Mouse (Mus musculus) common myeloid progenitor, adult 5-6 weeks (primary cell): Measurements from ENCODE around the gene Arsb. TPM values are rescaled to one million over a fixed set of nuclear protein-coding genes. Genes with fewer than 3 reads are reported as not detected.
A peak's percentile ranks its signal among the peaks of the same experiment; 100 is the strongest.

ENCODE experiments used
- ATAC-seq: replicated peaks from 2 replicates; pipeline ENCODE4 v1.8.0; 2016; ENCODE audit warnings: low read depth, mild to moderate bottlenecking, moderate TSS enrichment, inconsistent platforms; ENCODE audit not compliant: poor library complexity, severe bottlenecking
- total RNA-seq: library from RNA; stranded (forward); fragments of 200-1000, 187-1606 nt; gene quantifications from 2 replicates; pipeline ENCODE4 v1.2.3, GENCODE M21; 2017

The Arsb gene
- total RNA-seq, 1 experiment from 2014 or later = 10.2 TPM

DNA sequence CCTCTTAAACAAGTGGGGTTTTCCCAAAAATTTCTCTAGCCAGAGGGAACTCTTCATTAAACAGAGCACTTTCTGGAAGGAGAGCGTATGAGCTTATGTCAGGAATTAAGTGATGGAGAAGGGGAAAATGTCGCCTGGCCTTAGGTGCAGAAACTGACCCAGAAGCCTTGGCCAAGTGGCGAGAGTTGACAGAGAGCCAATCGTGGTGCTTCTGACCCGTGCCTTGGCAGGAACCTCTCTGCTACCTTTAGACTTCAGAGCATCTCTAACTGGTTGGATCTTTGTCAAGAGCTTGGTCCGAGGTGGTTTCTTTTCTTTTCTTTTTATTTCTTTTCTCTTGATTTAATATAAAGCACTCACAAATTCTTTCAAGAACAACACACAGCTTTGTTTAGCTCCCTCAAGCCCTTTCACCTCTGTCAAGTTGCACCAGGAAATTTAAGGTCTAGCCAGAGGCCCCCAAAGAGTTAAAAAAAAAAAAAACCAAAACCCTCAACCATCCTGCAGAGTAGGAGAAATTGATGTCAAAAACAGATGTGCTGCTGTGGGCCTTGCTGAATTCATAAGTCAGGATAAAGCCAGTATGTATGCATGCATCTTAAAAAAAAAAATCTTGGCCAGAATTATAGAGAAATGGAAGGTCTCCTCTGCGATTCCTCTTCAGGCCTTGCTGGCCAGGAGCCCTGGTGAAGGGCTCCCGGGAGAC lies 67.2 kb downstream of the Arsb start:
- no peak for ATAC-seq

DNA sequence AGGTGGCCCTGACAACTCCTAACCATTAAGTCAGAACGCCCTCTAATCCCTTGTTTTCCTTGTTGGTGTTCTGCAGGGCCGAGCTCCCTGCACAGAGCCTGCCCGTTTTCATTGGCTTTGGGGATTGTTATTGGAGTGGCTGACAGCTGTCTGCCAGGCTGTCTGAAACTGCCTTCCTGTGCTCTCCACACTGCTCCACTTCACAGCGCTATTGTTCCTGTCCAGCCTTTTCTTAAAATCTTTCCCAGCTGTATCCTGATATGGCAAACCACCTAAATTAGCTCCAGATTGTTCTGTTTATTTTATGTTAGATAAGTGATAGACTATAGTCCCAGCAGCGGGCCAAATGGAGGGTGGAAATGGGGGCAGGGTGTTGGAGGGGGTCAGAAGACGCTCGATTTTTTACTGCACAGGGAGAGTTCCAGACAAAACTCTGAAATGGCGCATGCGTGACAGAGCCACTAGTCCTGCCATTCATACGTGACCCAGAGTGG lies 67.8 kb downstream of the Arsb start:
- no peak for ATAC-seq

DNA sequence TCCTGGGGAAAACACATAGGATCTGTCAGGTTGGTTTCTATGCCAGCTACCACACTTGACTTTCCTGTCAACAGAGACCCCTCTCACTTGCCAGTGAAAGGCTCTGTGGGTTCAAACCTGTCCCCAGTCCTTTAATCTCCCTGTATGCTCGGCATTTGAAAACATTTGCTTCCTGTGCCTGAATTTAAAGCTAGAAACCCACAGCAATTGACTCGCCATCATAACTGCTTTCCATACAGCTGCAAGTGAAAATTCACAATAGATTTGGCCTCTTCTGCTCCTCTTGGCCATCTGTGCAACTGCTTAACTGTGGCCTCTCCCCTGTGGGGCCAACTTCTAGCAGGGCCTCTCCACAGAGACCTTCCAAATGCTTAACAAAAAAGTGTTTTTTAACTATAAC lies 68.3 kb downstream of the Arsb start:
- no peak for ATAC-seq

DNA sequence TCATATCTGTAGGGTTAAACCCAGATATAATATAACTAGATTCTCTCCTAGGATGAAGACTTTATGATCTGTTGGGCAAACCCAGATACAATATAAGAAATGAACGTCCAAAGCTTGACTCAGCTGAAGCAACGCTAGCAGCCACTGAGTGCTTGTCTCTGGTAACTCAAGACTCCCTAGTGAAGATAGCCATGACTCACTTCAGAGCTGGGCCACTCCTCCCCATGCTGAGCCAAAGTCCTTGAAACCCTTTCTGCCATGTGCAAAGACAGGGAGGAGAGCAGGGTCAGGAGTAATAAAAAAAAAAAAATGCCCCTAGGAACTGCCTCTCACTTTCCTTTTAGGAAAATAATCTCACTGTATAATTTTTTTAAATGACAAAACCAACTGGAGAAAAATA lies 68.7 kb downstream of the Arsb start:
- no peak for ATAC-seq

DNA sequence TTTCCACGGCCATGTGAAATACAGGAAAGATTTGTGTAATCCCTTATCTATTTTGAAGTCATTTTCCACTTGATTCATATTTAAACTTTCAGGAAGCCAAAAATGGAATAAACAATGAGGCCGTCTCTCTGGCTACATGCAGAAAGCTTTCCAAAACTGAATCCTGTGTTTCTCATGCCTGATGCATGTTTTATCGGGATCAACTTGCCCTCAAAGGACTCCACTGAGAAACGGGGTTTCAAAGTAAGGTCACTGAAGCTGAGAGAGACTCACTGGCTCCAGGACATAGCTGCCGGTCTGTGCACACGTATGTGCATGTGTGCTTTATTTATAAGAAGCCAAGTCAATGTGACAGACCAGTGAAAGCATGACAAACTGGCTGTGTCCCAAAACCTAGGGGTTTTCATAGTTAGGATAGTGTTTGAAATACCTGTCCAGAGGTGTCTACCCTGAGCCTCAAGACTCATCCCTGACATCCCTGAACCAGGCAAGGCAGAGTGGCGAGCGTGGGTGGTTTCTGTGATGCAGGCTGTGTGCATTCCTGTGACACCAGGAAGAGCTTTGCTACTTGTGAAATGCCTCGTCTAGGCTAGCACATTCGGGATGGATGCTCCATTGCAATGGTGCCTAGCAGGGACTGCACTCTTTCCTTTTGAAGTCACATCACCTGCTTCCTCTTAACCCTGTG lies 75.5 kb downstream of the Arsb start:
- no peak for ATAC-seq

DNA sequence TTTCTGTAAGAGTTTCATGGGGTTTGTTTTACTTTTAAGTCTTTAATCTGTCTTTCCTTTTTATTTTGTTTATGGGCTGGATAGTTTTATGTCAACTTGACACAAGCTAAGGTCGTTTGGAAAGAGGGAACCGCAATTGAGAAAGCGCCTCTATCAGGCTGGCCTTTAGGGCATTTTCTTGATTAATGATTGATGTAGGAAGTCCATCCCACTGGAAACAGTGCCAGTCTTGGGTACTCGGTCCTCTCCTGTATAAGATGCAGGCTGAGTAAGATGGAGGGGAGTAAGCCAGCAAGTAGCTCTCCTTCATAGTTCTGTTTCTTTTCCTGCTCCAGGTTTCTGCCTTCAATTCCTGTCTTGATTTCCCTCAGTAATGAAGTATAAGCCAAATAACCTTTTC lies 76.2 kb downstream of the Arsb start:
- ATAC-seq = no peak

DNA sequence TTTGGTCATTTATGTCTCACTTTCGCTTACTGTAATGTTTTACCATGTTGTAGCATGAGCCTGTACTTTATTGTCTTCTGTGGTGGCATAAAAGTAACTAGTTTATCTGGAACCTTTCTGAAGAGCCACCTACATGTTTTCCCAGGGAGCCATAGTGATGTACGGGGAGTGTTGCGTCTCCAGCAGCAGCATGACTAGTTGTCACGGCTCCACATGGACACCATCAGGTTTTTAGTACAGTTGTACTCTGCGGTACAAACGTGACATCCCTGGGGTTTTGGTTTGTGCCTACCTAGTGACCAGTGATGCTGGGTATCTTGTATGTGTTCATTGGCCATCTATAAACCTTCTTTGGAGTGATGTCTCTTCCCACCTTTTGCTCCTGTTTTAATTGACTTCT lies 77.2 kb downstream of the Arsb start:
- no peak for ATAC-seq

DNA sequence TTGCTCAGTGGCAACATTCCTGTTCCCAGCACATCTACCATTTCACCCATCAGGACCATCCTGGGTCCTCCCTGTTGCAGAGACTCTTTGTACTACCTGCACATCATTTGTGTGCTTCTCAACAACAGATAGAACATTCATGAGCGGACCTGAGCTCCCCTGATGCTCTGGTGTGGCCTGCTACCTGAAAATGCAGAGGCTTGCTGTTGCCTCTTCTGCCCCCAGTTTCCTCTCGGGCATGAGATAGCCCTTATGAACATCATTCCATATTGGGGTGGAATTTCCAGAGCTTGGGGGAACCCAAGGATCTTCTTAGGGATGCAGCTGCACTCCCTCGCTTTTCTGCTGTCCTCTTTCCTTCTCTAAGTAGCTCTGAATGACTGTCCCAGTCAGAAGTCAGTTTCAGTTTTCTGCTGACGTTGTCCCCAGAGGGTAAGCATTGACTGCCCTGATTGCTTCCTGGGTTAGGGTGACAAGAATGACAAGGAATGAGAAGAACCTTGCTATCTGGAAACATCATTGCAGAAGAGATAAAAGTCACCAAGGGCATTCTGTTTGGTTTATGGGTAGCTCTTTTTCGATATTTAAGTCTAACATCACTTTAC lies 78.4 kb downstream of the Arsb start:
- no peak for ATAC-seq

DNA sequence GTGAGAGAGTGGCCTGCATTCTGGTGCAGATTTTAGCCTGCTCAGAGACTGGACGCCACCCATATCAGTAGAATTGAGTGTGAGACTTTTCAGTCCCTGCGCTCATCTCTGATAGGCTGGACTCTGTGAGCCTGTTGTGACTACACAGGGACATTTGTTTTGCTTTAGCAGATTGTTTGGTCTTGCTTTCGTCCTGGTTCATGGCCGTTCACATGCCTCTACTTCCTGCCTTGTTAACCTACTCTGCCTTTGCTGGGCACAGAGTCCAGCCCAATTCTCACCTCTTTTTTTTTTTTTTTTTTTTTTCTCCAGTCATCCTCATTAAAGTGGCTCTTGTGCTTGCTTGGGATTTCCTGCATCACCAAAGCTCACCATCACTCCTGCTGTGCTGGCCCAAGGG lies 79.2 kb downstream of the Arsb start:
- ATAC-seq = no peak

DNA sequence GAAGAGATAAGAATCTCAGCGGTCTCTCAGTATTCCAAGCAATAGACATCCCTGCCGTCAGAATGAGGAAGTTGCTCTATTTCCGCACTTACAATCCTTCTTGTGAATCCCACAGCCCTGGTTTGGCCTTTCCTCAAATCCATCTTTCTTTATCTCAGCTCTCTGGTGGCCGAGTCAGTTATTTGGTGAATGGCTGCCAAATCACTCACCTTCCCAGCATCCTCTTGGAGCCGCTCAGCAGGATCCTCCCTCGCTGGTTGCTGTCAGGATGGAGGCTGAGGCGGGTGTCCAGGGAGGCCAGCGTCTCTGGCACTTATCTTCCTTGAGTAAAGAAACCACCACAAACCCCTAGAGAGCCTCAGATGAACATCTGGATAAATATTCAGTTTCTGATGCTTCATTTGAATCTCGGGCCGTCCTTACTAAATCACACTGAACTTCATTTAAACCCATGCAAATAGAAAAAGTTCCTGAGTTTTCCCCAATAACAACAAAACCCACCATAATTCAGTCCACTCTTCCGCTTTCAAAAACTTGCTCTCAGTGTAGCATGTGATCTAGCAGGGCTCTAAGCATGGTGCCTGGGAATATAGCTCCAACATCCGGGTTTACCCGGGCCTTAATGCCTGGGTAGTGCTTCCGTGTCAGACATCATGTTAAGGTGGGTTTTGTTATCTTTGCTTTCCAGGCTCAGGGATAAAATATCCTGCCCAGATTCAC lies 81.1 kb downstream of the Arsb start:
- ATAC-seq = peak; percentile 15; the same call in 1 of the 2 replicates

DNA sequence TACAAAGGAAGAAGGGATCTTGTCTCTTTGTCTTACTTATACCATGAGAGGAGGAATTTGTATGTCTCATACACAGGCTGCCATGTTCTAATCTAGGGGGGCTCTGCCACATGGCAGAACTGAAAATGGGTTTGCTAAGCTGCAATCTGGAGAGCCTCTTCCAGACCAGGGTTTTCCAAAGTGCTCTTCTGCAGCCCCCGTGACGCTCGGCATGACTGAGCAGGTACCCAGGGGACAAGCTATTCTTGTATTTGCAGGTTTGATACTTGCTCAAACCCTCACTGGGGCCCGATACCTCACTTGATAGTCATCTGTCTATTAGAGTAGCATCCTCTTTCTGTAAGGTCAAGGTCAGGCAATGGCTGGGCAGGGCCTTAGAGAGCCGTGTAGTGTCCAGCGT lies 82.3 kb downstream of the Arsb start:
- ATAC-seq = no peak

DNA sequence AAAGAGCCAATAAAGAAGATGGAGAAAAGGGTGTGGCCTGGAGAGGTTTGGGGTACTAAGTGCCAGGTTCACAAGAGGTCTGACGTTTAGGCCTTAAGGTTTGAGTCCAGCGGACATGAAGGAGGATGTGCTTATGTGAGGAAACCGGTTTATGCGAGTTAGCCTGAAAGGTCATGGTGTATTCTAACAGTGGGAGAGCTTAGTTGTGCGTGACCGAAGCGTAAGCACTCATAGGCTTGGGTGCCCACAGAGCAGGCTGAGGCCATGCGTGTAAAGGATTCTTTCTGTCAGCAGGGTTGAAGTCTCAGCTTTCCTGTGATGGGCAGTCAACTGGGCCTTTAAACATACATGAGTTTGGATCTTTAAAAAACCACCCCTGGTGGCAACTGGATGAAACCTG lies 82.9 kb downstream of the Arsb start:
- ATAC-seq = no peak

DNA sequence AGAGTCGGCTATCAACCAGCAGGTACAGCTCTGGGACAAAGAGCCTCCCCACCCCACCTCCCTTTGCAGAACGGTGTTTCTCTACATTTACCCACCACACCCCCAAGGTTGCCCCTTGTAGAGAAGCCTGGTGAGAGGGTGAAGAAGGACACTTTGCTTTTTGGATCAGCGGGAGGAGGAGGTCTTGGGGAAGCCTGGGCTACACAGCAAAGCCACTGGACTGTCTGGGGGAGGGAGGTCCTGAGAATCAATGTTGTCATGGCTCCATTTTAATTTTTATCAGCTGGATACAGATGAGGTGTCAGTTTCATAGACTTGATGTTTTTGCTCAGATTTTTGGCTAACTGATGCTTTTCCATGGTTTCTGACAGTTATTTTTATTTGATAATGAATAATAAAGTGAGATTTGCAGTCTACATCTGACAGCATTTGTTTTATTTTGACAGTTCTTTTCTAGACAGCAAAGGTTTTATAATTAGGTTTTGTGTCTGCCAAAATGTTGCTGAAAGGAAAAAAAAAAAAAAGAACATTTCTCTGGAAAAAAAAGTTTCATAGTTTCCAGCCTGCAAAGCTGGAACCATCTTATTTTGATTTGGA lies 83.6 kb downstream of the Arsb start:
- ATAC-seq = no peak

DNA sequence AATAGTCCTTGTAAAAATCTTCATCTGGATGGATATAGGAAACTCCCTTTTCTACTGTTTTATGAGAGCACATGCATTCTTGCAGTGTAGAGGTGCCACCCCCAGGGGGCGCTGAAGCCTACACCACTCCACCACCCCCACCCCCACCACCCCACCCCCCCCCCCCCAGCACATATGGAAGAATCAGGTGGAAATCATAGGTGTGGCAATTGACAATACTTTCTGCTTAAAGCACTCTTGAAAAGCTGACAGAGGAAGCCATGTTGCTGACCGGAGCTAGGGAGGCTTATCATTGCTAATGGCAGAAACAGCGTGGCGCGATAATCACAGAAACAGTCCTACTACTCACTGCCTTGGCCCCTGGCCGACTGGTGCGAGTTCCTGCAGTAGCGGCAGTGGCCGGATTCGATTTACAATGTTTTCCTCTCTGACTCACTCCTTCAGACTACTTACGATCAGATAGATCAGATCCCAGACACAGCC lies 84.3 kb downstream of the Arsb start:
- ATAC-seq = no peak

DNA sequence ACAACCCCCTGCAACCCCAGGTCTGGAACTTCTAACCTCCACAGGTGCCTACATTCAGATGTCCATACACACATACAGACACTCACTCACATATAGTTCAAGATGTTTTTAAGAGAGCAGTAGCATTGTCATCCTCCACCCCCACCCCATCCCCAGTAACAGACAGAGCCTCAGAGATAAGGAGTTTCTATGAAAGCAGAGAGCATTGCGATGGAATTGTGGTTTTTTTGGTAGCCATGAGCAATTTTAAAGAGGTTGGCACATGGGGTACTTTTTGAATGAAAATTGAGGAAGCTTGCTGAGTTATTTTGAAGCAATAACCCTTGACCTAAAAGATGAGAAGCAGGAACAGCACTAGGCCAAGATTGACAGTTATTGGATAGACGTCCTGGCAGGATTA lies 89.8 kb downstream of the Arsb start:
- ATAC-seq = peak; percentile 89

DNA sequence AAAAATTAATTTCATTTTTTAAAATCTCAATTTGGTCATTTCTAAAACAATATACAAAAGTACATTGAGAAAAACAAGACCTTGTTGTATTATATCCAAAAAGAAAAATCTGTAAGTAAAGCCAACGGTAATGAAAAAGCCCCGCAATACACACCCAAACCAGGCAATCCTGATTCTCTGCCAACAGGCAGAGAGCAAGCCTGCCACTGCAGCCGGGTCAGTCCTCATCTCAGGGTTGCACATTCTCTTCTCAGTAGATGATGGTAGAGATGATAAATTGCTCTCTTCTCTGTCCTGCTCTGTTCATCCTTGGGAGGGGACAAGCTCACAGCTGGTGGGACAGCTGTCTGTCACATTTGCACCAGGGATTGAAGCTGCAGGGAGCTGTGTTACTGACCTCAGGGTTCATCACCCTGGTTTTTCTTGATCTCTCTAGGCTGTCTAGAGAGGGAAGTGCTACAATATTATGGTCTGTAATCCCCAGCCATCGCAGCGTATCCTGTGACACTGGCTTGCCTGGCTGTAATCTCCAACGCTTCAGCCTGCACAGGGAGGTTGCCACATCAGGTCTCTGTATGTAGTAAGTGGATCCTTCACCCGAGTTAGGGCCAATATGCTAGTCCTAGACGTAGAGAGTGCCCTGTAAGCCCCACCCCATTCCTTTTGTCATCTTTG lies 92.8 kb downstream of the Arsb start:
- ATAC-seq = no peak

DNA sequence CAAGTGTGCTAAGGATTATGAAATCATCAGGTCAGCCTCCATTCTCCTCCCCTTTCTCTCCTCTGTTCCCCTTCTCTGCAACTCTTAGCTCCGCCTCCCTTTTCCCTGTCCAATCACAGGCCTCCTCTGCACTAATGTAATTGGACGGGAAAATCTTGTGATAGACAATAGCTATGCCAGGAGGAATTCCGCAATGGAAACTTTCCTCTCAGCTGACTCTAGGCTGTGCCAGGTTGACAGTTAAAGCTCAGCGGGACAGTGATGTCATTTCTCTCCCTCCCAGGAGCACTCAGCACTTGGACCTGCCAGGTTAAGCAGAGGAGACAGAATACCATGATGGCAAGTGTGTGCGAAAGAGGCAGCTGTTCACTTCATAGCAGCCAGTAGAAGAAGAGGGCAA lies 95.2 kb downstream of the Arsb start:
- ATAC-seq = no peak

DNA sequence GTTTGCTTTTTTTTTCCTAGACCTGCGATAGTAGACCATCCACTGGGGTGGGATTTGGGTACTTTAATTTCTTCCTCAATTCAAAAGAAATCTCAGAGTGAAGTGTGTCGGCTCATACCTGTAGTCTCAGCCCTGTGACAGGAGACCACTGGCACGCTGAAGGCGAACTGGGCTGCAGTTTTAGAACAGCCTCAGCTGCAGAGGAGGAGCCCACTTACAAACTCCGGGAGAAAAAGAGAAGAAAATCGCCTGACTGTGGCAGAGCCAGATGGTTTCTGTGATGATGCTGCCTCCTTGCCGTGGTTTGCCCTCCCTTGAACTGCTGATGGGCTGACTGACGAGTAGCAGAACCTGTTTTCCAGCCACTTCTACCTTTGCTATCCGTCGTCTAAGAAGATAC lies 100.3 kb downstream of the Arsb start:
- ATAC-seq = no peak

DNA sequence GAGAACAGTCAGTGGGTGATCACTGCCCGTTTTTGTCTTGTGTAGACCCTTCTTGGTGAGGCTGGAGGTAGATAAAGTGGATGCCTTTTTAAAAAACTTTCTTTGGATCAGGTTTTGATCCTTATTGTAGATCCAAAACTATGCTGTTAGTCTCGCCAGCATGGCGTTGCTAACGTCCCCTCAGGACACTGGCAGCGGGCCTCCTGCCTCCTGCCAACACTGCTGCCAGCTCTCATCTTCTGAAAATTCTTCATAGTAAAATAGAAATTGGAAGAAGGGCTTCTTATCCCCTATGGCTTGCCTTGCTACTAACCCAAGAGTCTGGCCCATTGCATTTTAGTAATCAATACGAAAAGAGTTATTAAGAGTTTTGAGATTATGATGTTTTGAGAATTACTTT lies 101.2 kb downstream of the Arsb start:
- no peak for ATAC-seq

DNA sequence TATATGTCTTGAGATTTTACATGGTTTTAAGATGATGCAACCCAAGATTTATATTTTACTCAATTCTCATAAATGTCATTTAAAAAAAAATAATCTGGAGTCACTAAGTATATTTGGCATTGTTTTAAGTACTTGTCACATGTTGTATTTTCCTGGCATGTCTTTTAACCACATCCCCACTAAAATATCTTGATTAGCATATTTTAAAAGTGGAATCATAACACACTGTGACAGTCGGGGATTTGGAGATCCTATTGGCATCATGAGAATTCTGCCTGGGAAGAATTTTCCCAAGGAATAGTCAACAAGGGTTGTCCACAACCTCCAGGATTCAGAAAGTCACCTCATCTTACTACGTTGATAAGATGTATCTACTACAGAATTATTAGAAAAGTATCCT lies 106.5 kb downstream of the Arsb start:
- no peak for ATAC-seq
